Mouse (Mus musculus) gastrocnemius, postnatal 14 days (tissue): Measurements from ENCODE around the gene Bmper. TPM values are rescaled to one million over a fixed set of nuclear protein-coding genes. Genes with fewer than 3 reads are reported as not detected.

Experiments used
- DNase-seq: peaks from one replicate; pipeline ENCODE4 v3.0.0; 2021; ENCODE audit warnings: mixed read lengths
- intact Hi-C: fragments of 180-260 bp; cut with DNase I; formaldehyde crosslinking; loops from one replicate; pipeline ENCODE4 v1.15.1; 2025; ENCODE audit warnings: low total_unique reads
- long read RNA-seq, 2 experiments: library from polyadenylated mRNA; stranded (forward); transcript quantifications; one replicate each; pipeline ENCODE4 v2.0.0; 2021
- total RNA-seq, 2 experiments: library from RNA; stranded (reverse); gene quantifications; 2 replicates each; pipeline ENCODE4 v1.2.3; 2021

Gene Bmper
- total RNA-seq: 1 to 10 TPM; 5.7 to 7.6 TPM
- long read RNA-seq, experiment 1, partial matches to known transcripts: 2 of 4 reads
- long read RNA-seq, experiment 1, other reads (novel, unspliced or antisense): 1 of 4 reads
- long read RNA-seq, experiment 2, partial matches to known transcripts: 0 of 3 reads
- long read RNA-seq, experiment 2, other reads (novel, unspliced or antisense): 1 of 3 reads

DNA sequence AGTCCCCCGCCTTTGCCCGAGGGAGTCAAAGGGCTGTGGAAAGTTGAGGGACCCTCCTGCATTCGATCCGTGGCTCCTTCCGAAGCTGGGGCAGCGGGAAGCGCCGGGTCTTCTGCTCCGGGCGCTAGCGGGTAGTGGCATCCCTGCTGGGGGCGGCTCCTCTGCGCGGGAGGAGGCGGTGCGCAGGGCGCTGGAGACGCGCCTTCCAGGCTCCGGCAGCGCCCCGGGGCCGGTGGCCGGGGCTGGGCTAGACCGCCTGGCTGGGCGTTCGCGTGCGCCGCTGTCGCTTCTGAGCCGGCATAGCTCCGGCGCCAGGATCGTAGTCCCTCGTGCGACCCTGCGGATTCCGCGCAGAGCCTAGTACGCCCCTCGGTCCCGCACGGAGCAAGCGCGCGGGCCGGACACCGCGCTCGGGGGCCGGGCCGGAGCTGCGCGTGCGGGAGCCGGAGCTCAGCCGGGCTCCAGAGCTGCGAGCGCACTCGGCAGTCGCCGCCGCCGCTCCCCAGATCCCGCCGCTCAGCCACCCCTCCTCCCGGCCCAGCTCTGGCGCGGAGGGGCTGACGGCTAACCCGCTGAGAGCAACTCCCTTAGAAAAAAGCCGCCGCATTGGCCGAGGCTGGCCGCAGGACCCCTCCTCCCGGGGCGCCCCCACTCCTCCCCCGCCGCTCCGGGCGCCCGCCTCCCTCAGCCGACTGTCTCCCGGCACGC lies at the start of gene Bmper:
Gene Bmper (plus strand): TSS at position 236 of the 708 bp plus-strand sequence.
- peak; percentile 79 for DNase-seq
- intact Hi-C loops: no loop called here

DNA sequence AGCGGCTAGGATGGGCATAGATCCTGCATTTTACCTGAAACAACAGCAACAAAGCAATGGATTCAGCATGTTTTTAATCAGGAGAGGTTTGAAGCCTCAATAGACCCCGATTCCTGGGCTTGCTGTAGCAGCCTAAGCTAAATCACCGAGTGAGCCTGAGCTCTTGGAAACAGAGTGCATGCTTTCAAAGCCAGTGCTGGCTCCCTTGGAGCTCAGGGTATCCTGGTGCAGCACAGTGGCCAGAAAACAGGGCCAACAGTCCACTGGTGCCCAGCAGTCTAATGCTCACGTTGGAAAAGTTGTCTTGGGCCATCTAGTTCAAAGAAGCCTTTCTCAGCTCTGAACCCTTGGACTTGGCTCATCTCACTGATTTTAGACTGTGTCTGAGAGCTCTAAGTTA lies 45.4 kb upstream of the Bmper start:
- intact Hi-C loops: no loop called here

DNA sequence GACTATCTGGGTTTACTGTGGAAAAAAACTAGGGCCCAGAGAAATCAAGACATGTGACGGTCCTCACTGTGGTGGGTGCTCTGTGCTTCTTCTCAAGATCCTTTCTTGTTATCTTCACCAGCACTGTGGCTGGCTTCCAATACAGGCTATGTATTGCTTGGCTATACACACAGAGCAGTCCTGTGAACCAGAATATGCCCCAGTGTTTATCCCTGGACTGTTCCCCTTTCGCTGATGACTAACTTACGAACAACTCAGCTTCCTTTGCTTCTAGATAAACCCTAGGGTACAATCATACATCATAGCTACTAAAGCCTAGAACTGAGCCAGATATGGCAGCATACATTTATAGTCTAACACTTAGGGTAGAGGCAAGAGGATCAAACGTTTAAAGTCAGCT lies 35.7 kb upstream of the Bmper start:
- no peak for DNase-seq
- intact Hi-C loops: no loop called here

More for the DNA sequence above, 45.4 kb upstream of the Bmper start:
- peak; percentile 16 for DNase-seq

DNA sequence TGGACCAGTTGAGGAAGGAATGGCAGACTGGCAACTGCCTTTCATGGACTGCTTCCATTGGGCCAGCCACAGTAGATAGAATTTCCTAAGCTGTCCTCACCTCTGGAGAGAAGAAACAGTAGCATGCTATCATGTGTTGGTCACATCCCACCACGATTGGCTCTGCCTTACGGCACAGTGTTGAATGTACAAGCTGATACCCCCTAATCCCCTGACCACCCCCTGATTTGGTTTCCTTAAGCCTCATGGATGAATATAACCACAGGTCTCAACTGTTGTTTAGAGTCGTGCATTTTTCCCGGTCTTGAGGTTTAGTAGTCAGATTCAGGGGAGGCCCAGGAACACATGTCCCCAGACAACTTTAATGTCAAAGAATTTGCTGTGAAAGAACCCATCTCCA lies 34.7 kb upstream of the Bmper start:
- no peak for DNase-seq
- intact Hi-C loops: no loop called here

DNA sequence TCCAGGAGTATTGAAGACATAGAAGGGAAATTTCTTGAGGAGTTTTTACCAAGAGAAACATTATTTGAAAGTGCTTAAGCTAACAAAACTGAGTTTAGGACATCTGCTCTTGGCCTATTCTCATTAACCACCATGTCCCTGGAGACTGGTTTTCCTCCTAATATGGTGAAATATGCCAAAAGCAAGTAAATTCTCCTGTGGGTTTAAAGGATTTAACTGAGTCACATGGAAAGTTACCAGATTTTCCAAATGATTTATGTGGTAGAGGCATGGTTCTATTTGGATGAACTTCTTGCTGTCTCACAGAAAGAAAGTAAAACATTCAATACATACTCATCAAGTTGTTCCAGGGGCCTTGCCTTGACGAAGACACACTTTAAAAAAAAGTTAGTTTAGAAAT lies 31.9 kb upstream of the Bmper start:
- DNase-seq: no peak
- intact Hi-C loops: no loop called here

DNA sequence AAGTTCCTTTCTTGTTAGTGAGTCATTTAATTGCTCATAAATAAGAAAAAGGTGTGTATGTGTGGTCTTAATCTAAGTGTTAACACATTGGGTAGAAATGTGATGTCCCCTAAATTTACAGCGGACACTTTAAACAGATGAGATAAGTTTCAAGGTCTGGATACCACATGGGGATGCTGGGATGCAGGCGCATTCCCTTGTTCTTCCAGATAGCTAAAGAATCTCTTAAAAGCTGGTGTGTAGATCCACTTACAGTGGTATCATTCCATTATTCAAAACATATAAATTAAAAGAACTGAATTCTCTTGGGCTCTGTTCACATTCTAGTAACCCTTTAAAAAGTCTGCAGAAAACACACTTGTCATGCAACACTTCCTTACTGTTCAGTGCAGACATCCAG lies 31.4 kb upstream of the Bmper start:
- intact Hi-C loops: no loop called here
- DNase-seq: no peak

DNA sequence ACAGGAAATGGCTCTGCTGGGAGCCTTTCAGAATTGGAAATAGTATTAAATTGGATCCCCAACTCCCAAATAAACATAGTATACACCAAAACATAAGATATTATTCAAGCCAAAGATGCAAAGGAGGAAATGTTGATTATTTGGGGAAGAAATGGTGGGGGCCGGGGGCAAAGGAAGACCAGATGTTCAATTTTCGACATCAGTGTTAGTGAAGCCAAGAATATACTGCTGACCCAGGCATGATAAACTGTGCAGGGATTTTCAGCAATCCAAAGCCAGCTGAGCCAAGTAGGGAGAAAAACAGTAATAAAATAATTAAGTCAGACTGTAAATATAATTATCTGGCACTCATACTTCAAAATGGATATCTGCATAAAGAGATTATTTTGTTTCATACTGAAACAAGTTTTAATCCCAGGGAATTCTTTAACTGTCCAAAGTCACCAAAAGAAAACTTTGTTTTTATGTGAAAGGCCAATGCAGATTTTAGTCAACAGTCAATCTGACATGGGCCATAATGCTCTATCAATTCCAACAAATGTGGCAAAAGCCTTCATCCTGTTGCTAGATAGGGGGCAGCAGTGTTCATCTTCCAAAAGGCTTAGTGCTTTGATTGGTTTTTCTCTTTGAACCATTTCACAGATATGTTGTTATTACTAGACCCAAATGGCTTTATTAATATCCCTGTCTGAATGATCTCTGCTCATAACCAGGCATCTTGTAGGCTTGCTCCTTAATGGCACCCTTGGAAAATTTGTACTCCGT lies 30.1 kb upstream of the Bmper start:
- intact Hi-C loops: no loop called here
- no peak for DNase-seq

DNA sequence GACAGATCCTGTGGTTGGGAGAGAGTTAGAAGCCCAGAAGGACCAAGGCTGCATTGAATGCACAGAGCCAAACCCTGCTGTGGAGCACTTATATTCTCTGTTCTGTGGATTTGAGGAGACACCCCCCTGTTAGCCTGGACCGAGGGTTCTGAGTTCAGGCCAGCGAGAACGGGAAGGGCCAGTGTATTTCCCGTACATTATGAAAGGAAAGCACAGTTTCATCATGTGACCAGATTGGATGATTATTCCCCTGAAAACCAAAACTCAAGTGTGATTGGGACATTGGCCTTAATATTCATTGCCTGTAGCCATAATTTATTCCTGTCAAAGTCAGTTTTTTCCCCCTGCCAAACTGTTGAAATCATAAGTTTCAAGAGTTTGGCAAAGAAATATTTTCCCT lies 23.9 kb upstream of the Bmper start:
- no peak for DNase-seq
- intact Hi-C loops: no loop called here

DNA sequence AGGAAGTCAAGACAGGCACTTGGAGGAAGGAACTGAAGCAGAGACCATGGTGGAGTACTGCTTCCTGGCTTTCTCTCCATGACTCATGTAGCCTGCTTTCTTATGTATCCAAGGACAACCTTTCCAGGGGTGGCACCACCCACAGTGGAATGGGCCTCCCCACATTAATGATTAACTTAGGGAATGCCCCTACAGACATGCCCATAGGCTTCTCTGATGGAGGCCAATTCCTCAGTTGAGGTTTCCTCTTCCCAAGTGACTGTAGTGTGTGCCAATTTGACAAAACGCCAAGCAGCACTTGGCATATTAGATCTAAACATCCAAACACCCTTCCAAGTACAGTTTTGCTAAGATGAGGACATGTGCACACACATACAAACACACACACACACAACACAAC lies 23.0 kb upstream of the Bmper start:
- intact Hi-C loops: no loop called here

DNA sequence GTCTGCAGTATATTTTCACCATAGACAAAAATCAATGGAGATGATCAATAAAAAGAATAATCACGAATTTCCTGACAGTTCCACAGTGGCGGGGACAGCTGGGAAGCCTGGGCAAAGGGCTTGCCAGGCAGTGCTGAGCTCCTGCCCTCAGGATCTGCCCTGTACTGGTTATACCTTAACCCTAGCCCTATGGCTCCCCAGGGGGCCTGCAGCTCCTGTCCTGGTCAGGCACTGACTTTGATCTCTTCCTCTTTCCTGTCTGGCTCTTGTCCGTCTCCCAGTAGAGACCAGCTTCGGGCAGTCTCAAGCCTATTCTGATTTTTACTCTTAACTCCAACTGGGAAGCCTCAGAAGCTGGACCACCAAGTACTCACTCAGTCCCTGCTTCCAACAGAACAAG lies 22.0 kb upstream of the Bmper start:
- intact Hi-C loops: no loop called here
- DNase-seq: no peak

More for the DNA sequence above, 23.0 kb upstream of the Bmper start:
- no peak for DNase-seq

DNA sequence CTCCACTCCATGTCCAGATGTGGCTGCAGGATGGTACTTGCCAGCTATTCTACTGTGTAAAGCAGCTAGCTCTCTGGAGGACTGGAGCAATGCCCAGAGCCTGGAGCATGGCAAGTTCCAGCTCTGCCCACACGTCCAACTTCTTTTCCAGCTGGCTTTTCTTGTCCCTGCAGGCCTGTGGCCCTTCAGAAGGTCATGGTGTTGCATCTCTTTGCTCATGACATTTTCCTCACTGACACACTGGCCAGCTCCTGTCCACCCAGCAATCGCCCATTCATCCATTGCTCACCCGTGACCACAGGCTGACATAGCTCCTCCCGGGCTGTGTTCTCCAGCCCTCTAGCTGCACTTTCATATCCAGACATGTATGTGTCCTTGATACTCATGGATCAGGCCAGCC lies 20.4 kb upstream of the Bmper start:
- intact Hi-C loops: no loop called here
- DNase-seq: no peak

DNA sequence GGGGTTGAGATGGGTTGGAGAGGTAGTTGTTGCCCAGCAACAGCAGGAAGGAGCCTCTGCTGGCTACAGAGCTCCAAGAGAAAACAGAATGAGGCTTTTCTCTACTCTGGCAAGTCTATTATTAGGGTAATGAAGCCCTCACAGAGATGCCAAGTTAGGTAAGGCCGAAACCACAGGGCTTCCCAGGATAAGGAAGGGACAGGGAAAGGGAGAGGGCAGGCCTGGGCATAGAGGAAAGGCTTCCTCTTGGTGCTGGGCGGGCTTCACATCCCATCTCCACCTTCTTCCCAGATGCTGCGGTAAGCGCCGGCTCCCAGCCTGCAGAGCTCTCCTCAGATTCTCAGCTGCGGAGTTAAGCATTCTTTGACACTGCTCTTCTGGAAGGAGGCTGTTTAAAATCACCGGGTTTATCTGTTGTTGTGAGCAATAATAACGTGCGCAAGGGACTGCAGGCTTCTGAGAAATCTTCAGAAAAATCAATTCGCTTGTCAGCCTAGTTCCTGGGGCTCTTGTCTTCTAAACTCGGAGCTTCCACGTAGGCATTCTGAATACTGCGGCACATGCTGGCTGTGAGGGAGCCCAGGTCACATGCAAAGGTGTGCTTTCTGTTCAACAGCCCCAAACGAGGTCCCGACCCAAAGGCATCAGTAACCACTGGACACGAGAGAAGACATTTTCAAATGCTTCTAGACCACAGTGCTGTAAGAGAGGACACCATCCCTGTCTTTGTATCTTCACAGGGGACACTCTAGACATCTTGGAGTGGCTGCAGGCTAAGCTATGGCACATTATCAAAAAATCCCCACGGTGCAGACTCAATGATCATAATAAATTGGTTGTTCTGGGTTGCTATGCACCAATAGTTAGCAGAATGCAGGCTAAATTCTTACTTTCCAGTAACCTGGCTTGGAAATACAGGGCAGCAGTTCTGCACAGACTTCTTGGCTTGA lies 18.3 kb upstream of the Bmper start:
- intact Hi-C loops: no loop called here
- no peak for DNase-seq

DNA sequence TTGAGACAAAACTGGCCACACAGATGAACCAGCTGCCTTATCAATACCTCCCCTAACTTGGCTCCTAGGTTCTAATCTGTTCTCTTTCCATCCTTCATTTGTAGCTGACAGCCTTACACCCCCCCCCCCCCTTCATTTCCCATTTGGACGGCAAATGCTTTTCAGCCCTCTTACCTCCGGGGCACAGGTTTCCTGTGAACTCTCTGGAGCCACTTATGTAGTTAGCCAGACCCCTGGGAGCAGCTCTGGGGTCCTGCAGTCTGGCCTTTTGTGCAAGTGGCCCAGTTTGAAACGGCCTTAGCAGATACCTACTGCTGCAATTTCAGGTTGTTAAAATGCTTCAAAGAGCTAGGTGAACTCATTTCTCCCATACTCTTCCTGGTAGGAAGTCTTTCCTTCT lies 17.6 kb upstream of the Bmper start:
- no peak for DNase-seq
- intact Hi-C loops: no loop called here

DNA sequence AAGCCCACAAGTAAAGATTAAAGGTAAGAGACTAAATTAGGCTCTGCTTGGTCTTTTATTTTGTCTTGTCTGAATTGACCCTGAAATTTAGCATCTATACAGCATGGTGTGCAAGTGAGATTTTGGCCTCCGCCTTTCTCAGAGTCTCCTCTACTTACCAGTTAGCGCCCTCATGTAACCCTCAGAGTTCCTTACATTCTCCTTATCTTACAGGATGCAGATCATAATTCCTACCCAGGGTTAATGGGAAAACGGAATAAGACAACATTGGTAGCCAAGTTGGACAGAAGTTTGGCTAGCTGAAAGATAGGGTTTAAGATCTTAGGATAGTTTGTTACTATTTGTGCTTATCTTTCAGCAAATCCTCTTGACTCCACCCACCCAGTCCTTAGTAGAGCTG lies 17.1 kb upstream of the Bmper start:
- intact Hi-C loops: no loop called here

DNA sequence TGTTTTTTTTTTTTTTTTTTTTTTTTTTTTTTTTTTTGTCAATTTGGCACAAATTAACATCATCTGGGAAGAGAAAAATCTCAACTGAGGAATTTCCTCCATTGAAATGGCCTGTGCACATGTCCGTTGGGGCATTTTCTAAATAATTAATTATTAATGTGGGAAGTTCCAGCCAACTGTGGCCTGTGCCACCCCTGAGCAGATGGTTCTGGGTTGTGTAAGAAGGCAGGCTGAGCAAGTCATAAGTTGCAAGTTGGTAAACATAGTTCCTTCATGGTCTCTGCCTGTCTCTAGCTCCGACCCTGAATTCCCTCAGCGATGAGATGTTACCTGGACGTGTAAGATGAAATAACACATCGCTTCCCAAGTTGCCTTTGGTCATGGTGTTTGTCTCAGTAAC lies 16.7 kb upstream of the Bmper start:
- no peak for DNase-seq
- intact Hi-C loops: no loop called here

More for the DNA sequence above, 17.1 kb upstream of the Bmper start:
- no peak for DNase-seq

DNA sequence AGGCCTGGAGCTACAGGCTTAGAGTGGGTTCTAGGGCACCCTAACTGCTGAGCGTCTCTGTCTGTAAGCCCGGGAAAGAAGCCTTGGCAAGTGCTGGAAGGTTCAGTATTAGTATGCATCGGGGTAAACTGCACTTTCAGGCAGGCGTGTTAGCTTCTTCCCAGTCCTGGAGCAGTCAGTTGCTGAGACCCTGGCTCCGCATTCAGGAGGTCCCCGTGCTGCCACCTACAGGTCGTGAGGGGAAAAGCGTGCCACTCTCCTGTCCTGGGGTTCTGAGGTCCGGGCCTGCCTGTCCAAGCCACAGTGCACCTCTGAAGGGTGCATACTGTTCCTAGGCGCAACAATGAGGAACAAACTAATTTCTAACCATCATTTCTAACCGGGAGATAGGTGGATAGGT lies 10.6 kb upstream of the Bmper start:
- intact Hi-C loops: loop anchor here (5.0 to 10.0 kb wide), 2 partner anchors 185 to 498 kb away; no protein-coding TSS in a partner anchor
- peak; percentile 76 for DNase-seq

DNA sequence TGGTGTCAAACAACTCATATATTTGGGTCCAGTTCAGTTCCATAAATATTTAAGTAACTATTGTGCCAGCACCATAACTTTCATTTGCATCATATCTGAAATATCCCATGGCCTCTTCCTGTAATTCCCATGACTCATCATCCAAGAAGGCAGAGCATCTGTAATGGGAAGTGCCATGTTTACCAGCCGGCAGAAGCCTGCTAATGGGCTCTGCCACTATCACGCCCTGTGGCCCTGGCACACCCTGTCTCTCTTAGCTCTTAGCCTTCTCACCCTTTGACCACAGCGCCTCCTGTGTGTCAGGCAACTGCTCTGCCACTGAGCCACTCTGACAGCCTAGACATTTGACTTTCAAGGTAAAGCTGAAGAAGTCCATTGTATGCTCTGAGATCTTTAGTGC lies 3.1 kb upstream of the Bmper start:
- DNase-seq: no peak
- intact Hi-C loops: loop anchor here (10.0 kb wide), 1 partner anchor 505 kb away; no protein-coding TSS in a partner anchor

DNA sequence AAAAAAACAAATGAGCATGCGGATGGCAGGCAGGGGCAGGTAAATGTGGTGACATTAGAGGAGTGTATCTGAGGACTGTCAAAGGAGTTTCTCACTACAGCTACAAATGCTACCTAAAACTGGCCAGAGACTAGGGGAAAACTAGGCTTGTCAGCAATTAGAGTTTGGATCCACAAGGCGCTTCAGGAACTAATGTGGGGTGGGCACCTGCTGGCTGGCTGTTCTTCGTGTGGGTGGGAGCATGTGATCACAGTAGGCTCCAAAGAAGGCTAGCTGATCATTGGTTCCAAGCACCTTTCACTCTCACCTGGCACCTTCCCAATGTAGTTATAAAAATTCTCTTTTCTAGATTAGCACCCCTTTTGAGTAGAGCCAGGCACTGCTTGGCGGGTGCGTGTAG lies 900 bp upstream of the Bmper start:
- intact Hi-C loops: no loop called here

DNA sequence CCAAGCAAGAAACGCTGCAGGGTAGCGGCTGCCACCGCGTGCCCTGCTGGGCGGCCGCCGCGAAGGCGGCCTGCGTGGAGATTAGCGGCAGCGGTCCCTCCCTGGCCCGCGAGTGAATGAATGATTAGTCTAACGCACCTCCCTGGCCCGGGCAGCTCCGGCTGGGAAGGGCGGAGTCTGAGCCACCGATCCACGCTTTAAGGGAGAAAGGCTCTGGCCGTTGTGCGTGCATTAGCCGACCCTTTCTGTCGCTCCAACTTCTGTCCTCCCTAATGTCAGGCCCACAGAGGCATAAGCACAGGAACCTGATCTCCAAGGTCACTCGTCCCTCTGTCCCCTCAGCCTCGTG lies 410 bp upstream of the Bmper start:
- peak; percentile 36 for DNase-seq
- intact Hi-C loops: no loop called here

More for the DNA sequence above, 900 bp upstream of the Bmper start:
- DNase-seq: no peak
